Mouse (Mus musculus) forebrain, embryonic 12.5 days (tissue): ENCODE data around the gene Elof1. TPM values are rescaled to one million over a fixed set of nuclear protein-coding genes. Genes with fewer than 3 reads are reported as not detected.
A peak's percentile ranks its signal among the peaks of the same experiment; 100 is the strongest.

ENCODE experiments used
- ATAC-seq: fragments of 200-750 bp; cut with Nextera tagmentation; 2 replicates; pipeline ENCODE4 v1.8.0; 2017; ENCODE audit warnings: moderate TSS enrichment; ENCODE audit not compliant: low FRiP score
- H3K27ac ChIP-seq: fragments of 300-500 bp; sonication (generic); 2 replicates; pipeline ENCODE4 v1.5.1; 2016; ENCODE audit warnings: mild to moderate bottlenecking
- H3K27me3 ChIP-seq: fragments of 300-500 bp; sonication (generic); 2 replicates; pipeline ENCODE4 v1.6.1; 2016; ENCODE audit warnings: mild to moderate bottlenecking
- H3K36me3 ChIP-seq: fragments of 300-500 bp; sonication (generic); replicated peaks from 2 replicates; pipeline ENCODE4 v1.6.1; 2016; ENCODE audit warnings: mild to moderate bottlenecking
- H3K4me1 ChIP-seq: fragments of 300-500 bp; sonication (generic); 2 replicates; pipeline ENCODE4 v1.6.1; 2016
- H3K4me2 ChIP-seq: fragments of 300-500 bp; sonication (generic); 2 replicates; pipeline ENCODE4 v1.6.1; 2016; ENCODE audit warnings: mild to moderate bottlenecking, moderate library complexity
- H3K4me3 ChIP-seq: fragments of 300-500 bp; sonication (generic); replicated peaks from 2 replicates; pipeline ENCODE4 v1.5.1; 2016; ENCODE audit warnings: mild to moderate bottlenecking
- H3K9ac ChIP-seq: fragments of 300-500 bp; sonication (generic); 2 replicates; pipeline ENCODE4 v1.6.1; 2016; ENCODE audit warnings: mild to moderate bottlenecking
- H3K9me3 ChIP-seq: fragments of 300-500 bp; sonication (generic); 2 replicates; pipeline ENCODE4 v1.6.1; 2016
- WGBS: fragments of 180-500 bp; shearing (Covaris S2); methylation state at CpG from one replicate; pipeline ENCODE4 v1.1.7; 2016; 5-methylcytosine and 5-hydroxymethylcytosine counted together
- polyA plus RNA-seq: library from polyadenylated mRNA; unstranded; fragments of >200 nt; fragmentation: Nextera tagmentation; extraction: Ambion mirVana; gene quantifications from 2 replicates; pipeline ENCODE4 v1.2.1, GENCODE M21; 2016

Gene Elof1
- polyA plus RNA-seq, 1 experiment from 2014 or later: 186 TPM

DNA sequence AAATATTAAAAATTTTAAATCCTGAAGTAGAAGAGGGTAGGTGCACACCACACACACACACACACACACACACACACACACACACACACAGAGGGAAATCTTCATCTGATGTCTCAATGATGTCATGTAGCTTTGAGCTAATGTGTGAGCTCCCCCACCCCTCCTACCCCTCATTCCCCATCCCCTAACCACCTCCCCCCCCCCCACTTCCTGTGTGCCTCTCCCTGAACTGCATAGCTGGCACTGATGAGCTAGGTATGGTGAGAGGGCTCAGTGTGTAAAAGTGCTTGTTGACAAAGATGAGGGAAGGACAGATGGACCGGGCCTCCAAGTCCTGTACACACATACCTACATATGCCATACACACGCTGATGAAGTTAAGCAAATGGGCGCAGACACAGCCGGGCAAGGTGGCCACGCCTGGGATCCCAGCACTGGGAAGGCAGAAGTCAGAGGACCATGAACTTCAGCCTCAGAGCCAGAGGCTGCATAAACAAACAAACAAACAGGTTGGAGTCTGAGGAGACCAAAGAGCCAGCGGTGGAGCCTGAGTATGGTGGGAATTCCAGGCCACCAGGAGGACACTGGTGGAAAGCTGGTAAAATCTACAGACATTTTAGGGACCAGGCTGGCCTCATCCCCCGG, 17.4 kb upstream of the Elof1 start:
- H3K4me3 ChIP-seq: no peak overlapping the region

GRCm38 (mm10) chr9:22132220-22132619, 15.2 kb upstream of the Elof1 start:
- WGBS: 50% methylated on average over 11 of the region's 11 CpGs
- peaks cover 17% of the 10 kb centered on the region; the same call in 1 of the 2 replicates for H3K4me1 ChIP-seq
- no peak overlapping the region for H3K27ac ChIP-seq
- H3K27me3 ChIP-seq: peaks cover 52% of the 10 kb centered on the region
- H3K36me3 ChIP-seq: no peaks in the 10 kb centered on the region
- no peak overlapping the region for H3K4me3 ChIP-seq
- no peak for ATAC-seq
- H3K9me3 ChIP-seq: no peaks in the 10 kb centered on the region
- peak overlapping the region; percentile 45 for H3K4me2 ChIP-seq
- no peak overlapping the region for H3K9ac ChIP-seq

More for the DNA sequence above, 17.4 kb upstream of the Elof1 start:
- Histone ChIP-seq H3K27me3 (peaks cover 50% of the 10 kb centered on the region), H3K9ac (no peak overlapping the region), H3K4me1 (peaks cover 19% of the 10 kb centered on the region; the same call in 1 of the 2 replicates), H3K4me2 (no peak overlapping the region), H3K36me3 (no peaks in the 10 kb centered on the region), H3K27ac (no peak overlapping the region), H3K9me3 (no peaks in the 10 kb centered on the region)
- no peak for ATAC-seq
- WGBS: 83% methylated on average over 7 of the region's 7 CpGs

- no peak overlapping the region for H3K27ac ChIP-seq
- 1% methylated on average over 35 of the region's 35 CpGs for WGBS
- peaks cover 11% of the 10 kb centered on the region; the same call in 1 of the 2 replicates for H3K4me1 ChIP-seq
- peak overlapping the region; percentile 21; the same call in 1 of the 2 replicates for H3K9ac ChIP-seq
- no peak for ATAC-seq
- H3K36me3 ChIP-seq: no peaks in the 10 kb centered on the region
- peaks cover 45% of the 10 kb centered on the region for H3K27me3 ChIP-seq
- H3K9me3 ChIP-seq: no peaks in the 10 kb centered on the region
- H3K4me2 ChIP-seq: peak overlapping the region; percentile 45
- peak overlapping the region; percentile 18 for H3K4me3 ChIP-seq
Measured at GRCm38 (mm10) chr9:22131226-22131981, 14.4 kb upstream of the Elof1 start.

GRCm38 (mm10) chr9:22125246-22126027, 8.5 kb upstream of the Elof1 start:
- 88% methylated on average over 15 of the region's 15 CpGs for WGBS
- H3K27ac ChIP-seq: no peak overlapping the region
- H3K4me1 ChIP-seq: no peaks in the 10 kb centered on the region
- no peak overlapping the region for H3K9ac ChIP-seq
- no peaks in the 10 kb centered on the region for H3K9me3 ChIP-seq
- no peaks in the 10 kb centered on the region for H3K36me3 ChIP-seq
- H3K4me2 ChIP-seq: no peak overlapping the region
- no peak overlapping the region for H3K4me3 ChIP-seq
- H3K27me3 ChIP-seq: peaks cover 11% of the 10 kb centered on the region
- ATAC-seq: no peak

DNA sequence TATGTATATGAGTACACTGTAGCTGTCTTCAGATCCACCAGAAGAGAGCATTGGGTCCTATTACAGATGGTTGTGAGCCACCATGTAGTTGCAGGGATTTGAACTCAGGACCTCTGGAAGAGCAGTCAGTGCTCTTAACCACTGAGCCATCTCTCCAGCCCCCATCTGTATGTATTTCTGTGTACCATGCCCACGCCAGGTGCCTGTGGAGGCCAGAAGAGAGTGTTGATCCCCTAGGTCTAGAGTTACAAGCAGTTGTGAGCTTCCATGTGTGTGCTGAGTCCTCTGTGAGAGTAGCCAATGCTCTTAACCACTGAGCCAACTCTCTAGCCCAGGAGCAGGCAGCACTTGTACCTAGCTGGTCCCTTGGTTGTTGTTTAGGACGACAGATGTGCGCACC, 7.2 kb upstream of the Elof1 start:
- H3K27ac ChIP-seq: no peak overlapping the region
- no peak for ATAC-seq
- H3K27me3 ChIP-seq: no peaks in the 10 kb centered on the region
- no peaks in the 10 kb centered on the region for H3K9me3 ChIP-seq
- H3K4me1 ChIP-seq: no peaks in the 10 kb centered on the region
- no peak overlapping the region for H3K9ac ChIP-seq
- H3K36me3 ChIP-seq: no peaks in the 10 kb centered on the region
- H3K4me3 ChIP-seq: no peak overlapping the region
- WGBS: 94% methylated on average over 3 of the region's 3 CpGs
- H3K4me2 ChIP-seq: no peak overlapping the region

- H3K4me2 ChIP-seq: no peak overlapping the region
- H3K36me3 ChIP-seq: no peaks in the 10 kb centered on the region
- 88% methylated on average over 7 of the region's 7 CpGs for WGBS
- no peak overlapping the region for H3K4me3 ChIP-seq
- ATAC-seq: no peak
- no peaks in the 10 kb centered on the region for H3K9me3 ChIP-seq
- no peak overlapping the region for H3K27ac ChIP-seq
- H3K4me1 ChIP-seq: no peaks in the 10 kb centered on the region
- no peak overlapping the region for H3K9ac ChIP-seq
- H3K27me3 ChIP-seq: no peaks in the 10 kb centered on the region
Measured at GRCm38 (mm10) chr9:22123069-22123609, 6.2 kb upstream of the Elof1 start.

DNA sequence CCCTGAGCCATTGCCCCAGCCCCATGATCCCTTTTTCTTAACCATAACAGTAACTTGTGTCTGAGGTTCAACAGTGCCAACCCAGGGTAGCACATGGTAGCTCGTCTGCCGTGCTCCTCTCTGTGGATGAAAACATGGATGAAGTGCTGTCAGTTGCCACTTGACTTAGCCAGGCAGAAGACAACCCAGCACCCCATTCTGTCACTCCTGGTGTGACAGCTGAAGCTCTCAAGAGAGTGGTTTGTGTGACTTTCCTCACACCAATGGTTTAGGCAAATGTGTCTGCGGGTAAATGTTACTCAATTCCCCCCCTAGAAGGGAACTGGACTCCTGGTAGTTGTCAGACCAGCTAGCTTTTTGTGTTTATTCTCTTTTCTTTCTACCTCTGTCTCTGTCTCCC, 5.0 kb upstream of the Elof1 start:
- H3K27ac ChIP-seq: no peak overlapping the region
- 87% methylated on average over 3 of the region's 3 CpGs for WGBS
- H3K4me3 ChIP-seq: no peak overlapping the region
- H3K27me3 ChIP-seq: no peaks in the 10 kb centered on the region
- H3K9ac ChIP-seq: no peak overlapping the region
- H3K36me3 ChIP-seq: no peaks in the 10 kb centered on the region
- no peak overlapping the region for H3K4me2 ChIP-seq
- peaks cover 6% of the 10 kb centered on the region; the same call in 1 of the 2 replicates for H3K4me1 ChIP-seq
- no peak for ATAC-seq
- H3K9me3 ChIP-seq: no peaks in the 10 kb centered on the region

GRCm38 (mm10) chr9:22121545-22121944, 4.6 kb upstream of the Elof1 start:
- Histone ChIP-seq H3K4me2 (no peak overlapping the region), H3K4me3 (no peak overlapping the region), H3K9ac (no peak overlapping the region), H3K27ac (no peak overlapping the region), H3K9me3 (no peaks in the 10 kb centered on the region), H3K27me3 (no peaks in the 10 kb centered on the region), H3K4me1 (peaks cover 7% of the 10 kb centered on the region; the same call in 1 of the 2 replicates), H3K36me3 (no peaks in the 10 kb centered on the region)
- no peak for ATAC-seq

GRCm38 (mm10) chr9:22119543-22119942, 2.6 kb upstream of the Elof1 start:
- no peaks in the 10 kb centered on the region for H3K36me3 ChIP-seq
- H3K4me1 ChIP-seq: peaks cover 18% of the 10 kb centered on the region
- ATAC-seq: no peak
- H3K4me2 ChIP-seq: no peak overlapping the region
- WGBS: 96% methylated on average over 4 of the region's 4 CpGs
- H3K4me3 ChIP-seq: no peak overlapping the region
- no peaks in the 10 kb centered on the region for H3K9me3 ChIP-seq
- H3K27ac ChIP-seq: no peak overlapping the region
- H3K9ac ChIP-seq: no peak overlapping the region
- H3K27me3 ChIP-seq: no peaks in the 10 kb centered on the region

DNA sequence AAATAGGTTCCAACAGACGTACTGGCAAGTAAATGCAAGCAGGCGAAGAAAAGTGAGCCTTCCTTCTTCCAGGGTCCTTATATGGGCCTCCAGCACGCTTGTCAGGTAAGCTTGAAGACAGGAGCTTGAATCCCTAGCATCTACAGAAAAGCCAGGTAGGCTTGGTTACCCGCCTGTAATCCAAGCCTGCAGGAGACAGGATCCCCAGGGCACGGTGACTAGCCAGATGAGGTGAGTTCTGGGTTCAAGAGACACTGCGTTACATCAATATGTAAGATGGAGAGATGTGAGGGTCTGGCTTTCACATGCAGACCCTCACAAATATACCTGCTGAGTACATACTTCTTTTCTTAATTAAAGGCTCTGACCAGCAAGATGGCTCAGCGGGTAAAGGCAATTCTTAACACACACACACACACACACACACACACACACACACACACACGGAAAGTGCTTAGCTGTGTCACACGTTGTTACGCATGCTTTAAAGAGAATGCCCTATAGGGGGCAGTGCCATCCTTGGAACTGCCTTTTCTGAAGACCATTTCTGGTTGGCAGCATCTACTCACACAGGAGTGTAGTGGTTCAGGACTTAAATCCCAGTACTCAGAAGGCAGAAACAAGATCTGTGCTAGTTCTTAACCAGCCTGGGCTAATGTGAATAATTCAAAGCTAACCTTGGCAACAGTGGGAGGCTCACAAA, 933 bp upstream of the Elof1 start:
- Histone ChIP-seq H3K36me3 (peaks cover 10% of the 10 kb centered on the region), H3K27ac (no peak overlapping the region), H3K4me2 (peak overlapping the region; percentile 79), H3K27me3 (no peaks in the 10 kb centered on the region), H3K4me3 (peak overlapping the region; percentile 92), H3K4me1 (peaks cover 18% of the 10 kb centered on the region), H3K9ac (0 out of 2 replicates have a peak overlapping the region, but pooled peaks have one; percentile 88), H3K9me3 (no peaks in the 10 kb centered on the region)
- ATAC-seq: no peak
- WGBS: 45% methylated on average over 10 of the region's 10 CpGs

- Histone ChIP-seq H3K9ac (peak overlapping the region; percentile 88), H3K4me2 (peak overlapping the region; percentile 79), H3K4me3 (peak overlapping the region; percentile 92), H3K27ac (no peak overlapping the region), H3K27me3 (no peaks in the 10 kb centered on the region), H3K36me3 (peaks cover 28% of the 10 kb centered on the region), H3K9me3 (no peaks in the 10 kb centered on the region), H3K4me1 (peaks cover 18% of the 10 kb centered on the region)
- 36% methylated on average over 15 of the region's 15 CpGs for WGBS
- ATAC-seq: no peak
Measured at GRCm38 (mm10) chr9:22116086-22116485, 886 bp downstream of the Elof1 start.
